Mouse (Mus musculus) heart, embryonic 13.5 days (tissue): Measurements from ENCODE around the gene Gm49333. TPM values are rescaled to one million over a fixed set of nuclear protein-coding genes. Genes with fewer than 3 reads are reported as not detected.
A peak's percentile ranks its signal among the peaks of the same experiment; 100 is the strongest.

Source experiments
- ATAC-seq: fragments of 200-750 bp; cut with Nextera tagmentation; 2 replicates; pipeline ENCODE4 v1.8.0; 2017; ENCODE audit warnings: moderate TSS enrichment; ENCODE audit not compliant: insufficient number of reproducible peaks, low FRiP score, low TSS enrichment; ENCODE audit errors: extremely low read depth
- H3K27ac ChIP-seq: fragments of 300-500 bp; sonication (generic); replicated peaks from 2 replicates; pipeline ENCODE4 v1.5.1; 2015; ENCODE audit warnings: moderate library complexity, mild to moderate bottlenecking, inconsistent platforms
- H3K27me3 ChIP-seq: fragments of 300-500 bp; sonication (generic); replicated peaks from 2 replicates; pipeline ENCODE4 v1.6.1; 2015; ENCODE audit warnings: mild to moderate bottlenecking, inconsistent platforms
- H3K36me3 ChIP-seq: fragments of 300-500 bp; sonication (generic); 2 replicates; pipeline ENCODE4 v1.6.1; 2015; ENCODE audit warnings: mild to moderate bottlenecking, inconsistent platforms
- H3K4me1 ChIP-seq: fragments of 300-500 bp; sonication (generic); 2 replicates; pipeline ENCODE4 v1.6.1; 2015; ENCODE audit warnings: inconsistent platforms
- H3K4me2 ChIP-seq: fragments of 300-500 bp; sonication (generic); 2 replicates; pipeline ENCODE4 v1.6.1; 2015; ENCODE audit warnings: inconsistent platforms, mild to moderate bottlenecking, moderate library complexity
- H3K4me3 ChIP-seq: fragments of 300-500 bp; sonication (generic); 2 replicates; pipeline ENCODE4 v1.5.1; 2015; ENCODE audit warnings: moderate library complexity, mild to moderate bottlenecking, inconsistent platforms
- H3K9ac ChIP-seq: fragments of 300-500 bp; sonication (generic); 2 replicates; pipeline ENCODE4 v1.6.1; 2015; ENCODE audit warnings: inconsistent platforms, mild to moderate bottlenecking, moderate library complexity
- H3K9me3 ChIP-seq: fragments of 300-500 bp; sonication (generic); 2 replicates; pipeline ENCODE4 v1.6.1; 2016; ENCODE audit warnings: inconsistent platforms
- WGBS: fragments of 180-500 bp; shearing (Covaris S2); methylation state at CpG from one replicate; pipeline ENCODE4 v1.1.7; 2015; ENCODE audit warnings: mixed read lengths; 5-methylcytosine and 5-hydroxymethylcytosine counted together
- polyA plus RNA-seq: library from polyadenylated mRNA; unstranded; fragments of >200 nt; fragmentation: Nextera tagmentation; extraction: Ambion mirVana; gene quantifications from 2 replicates; pipeline ENCODE4 v1.2.1, GENCODE M21; 2015

Gene Gm49333
- polyA plus RNA-seq, 1 experiment from 2014 or later, result not detected

DNA sequence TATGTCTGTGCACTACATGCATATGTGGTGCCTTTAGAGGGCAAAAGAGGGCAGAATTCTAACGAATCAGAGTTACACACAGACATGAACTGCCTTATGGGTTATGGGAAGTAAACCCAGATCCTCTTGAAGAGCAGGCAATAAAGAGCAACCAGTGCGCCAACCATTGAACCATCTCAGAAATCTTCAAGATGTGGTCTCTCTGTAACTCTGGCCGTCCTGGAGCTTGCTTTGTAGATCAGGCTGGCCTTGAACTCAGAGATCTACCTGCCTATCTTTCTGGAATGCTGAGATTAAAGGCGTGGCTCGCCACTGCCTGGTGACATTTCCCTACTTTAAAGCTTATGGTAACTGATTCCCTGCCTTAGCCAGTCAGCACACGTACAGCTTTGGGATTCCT lies 60.5 kb downstream of the Gm49333 start:
- peaks cover 26% of the 10 kb centered on the region for H3K4me1 ChIP-seq
- peaks cover 28% of the 10 kb centered on the region for H3K36me3 ChIP-seq
- no peaks in the 10 kb centered on the region for H3K9me3 ChIP-seq
- H3K4me3 ChIP-seq, result peak overlapping the region; percentile 93
- no peak for ATAC-seq
- WGBS, result 23% methylated on average over 6 of the region's 6 CpGs
- H3K4me2 ChIP-seq, result peak overlapping the region; percentile 98
- H3K9ac ChIP-seq, result peak overlapping the region; percentile 73
- peak overlapping the region; percentile 65 for H3K27ac ChIP-seq
- H3K27me3 ChIP-seq, result no peaks in the 10 kb centered on the region

DNA sequence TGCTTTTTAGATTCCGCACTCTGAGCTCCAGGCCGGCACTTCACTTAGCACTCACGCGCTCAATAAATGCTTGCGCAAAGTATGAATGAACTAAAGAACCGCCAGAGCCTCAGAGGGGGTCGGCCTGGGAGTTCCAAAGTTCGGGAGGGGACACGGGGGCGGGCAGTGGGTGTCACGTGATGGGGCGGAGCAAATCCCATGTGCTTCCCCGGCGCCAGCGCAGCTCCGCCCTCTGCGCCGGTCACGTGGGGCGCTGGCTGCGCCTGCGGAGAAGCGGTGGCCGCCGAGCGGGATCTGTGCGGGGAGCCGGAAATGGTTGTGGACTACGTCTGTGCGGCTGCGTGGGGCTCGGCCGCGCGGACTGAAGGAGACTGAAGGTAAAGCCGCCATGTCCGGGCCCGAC lies 61.1 kb downstream of the Gm49333 start:
- Histone ChIP-seq H3K27me3 (no peaks in the 10 kb centered on the region), H3K36me3 (peaks cover 34% of the 10 kb centered on the region), H3K9ac (peak overlapping the region; percentile 99), H3K4me1 (peaks cover 32% of the 10 kb centered on the region), H3K4me3 (peak overlapping the region; percentile 93), H3K9me3 (no peaks in the 10 kb centered on the region), H3K27ac (peak overlapping the region; percentile 97), H3K4me2 (peak overlapping the region; percentile 98)
- WGBS, result 0% methylated on average over 38 of the region's 38 CpGs
- peak; percentile 91 for ATAC-seq

DNA sequence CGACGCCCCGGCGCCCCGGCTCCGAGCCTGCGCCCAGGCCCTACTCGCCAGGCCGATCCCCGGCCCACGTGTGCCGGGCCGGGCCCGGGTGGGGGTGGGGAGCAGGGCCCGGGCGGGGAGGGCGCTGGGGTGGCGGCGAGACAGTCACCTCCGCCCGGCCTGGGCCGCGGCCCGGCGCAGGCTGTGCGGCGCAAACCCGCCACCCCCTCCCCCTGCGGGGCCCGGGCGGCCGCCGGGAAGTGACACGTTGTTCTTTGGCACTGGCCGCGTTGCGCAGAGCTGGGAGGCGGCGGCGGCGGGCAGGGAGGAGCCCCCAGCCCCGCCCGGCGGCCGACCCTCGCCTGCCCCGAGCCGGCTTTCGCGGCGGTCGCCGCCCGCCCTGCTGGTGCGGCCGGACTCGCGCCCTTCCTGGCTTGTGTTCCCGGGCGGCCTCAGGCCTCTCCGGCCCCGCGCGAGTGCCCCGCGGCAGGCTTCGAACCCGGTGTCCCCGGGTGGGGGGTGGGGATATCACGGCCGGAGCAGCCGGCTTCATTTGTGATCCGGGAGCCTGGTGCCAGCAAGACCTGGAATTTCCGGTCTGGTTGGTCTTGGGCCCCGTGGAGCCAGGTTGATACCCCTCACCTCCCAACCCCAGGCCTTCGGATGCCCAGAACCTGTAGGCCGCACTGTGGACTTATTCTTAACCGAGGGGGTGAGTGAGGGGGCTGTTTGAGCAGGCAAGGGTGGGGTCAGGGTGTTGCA lies 61.7 kb downstream of the Gm49333 start:
- peak; percentile 81 for ATAC-seq
- Histone ChIP-seq H3K9ac (peak overlapping the region; percentile 99), H3K27me3 (no peaks in the 10 kb centered on the region), H3K4me1 (peaks cover 38% of the 10 kb centered on the region), H3K4me3 (peak overlapping the region; percentile 93), H3K27ac (peak overlapping the region; percentile 97), H3K9me3 (no peaks in the 10 kb centered on the region), H3K36me3 (peaks cover 41% of the 10 kb centered on the region), H3K4me2 (peak overlapping the region; percentile 98)
- under 1% methylated on average over 68 of the region's 78 CpGs for WGBS

DNA sequence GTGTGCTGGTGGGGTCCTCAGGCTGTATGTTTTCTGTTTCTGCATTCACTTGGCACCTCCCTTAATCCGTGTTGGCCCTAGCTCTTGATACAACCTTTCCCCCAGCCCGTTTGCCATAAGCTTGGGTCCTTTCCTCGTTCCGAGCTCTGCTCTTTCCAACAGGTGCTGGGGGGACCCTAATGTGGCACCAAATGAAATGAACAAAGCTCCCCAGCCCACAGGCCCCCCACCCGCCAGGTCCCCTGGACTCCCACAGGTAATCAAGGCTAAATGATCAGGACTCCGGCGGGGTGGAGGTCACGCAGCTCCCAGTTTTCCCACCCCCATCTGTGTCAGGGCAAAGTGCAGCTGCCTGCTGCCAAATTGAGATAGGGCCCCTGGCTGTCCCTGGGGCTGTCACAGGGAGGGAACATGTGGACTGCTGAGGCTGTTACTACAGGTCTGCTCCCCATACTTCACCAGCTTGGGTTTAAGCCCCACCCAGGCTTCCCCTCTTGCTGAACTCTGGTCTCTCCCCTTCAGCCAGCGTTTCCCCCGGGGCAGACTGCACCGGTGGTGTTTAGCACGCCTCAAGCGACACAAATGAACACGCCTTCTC lies 62.4 kb downstream of the Gm49333 start:
- peaks cover 40% of the 10 kb centered on the region for H3K4me1 ChIP-seq
- H3K27ac ChIP-seq, result peak overlapping the region; percentile 97
- H3K27me3 ChIP-seq, result no peaks in the 10 kb centered on the region
- peaks cover 48% of the 10 kb centered on the region for H3K36me3 ChIP-seq
- peak overlapping the region; percentile 93 for H3K4me3 ChIP-seq
- peak overlapping the region; percentile 99 for H3K9ac ChIP-seq
- no peak for ATAC-seq
- 4% methylated on average over 14 of the region's 14 CpGs for WGBS
- H3K9me3 ChIP-seq, result no peaks in the 10 kb centered on the region
- H3K4me2 ChIP-seq, result peak overlapping the region; percentile 98

DNA sequence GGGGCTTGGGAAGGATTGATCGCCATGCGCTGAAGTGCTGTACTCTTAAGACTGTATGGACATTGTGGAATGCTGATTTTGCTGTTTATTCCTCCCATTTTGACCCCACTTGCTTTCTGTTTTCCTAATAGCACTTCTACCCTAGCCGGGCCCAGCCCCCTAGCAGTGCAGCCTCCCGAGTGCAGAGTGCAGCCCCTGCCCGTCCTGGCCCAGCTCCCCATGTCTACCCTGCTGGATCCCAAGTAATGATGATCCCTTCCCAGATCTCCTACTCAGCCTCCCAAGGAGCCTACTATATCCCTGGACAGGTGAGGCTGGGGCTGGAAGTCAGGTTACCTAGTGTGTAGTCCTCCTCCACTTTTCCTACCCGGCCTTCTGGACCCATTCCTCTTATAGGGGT lies 63.8 kb downstream of the Gm49333 start:
- Histone ChIP-seq H3K4me3 (peak overlapping the region; percentile 93), H3K9me3 (no peaks in the 10 kb centered on the region), H3K36me3 (peaks cover 62% of the 10 kb centered on the region), H3K27me3 (no peaks in the 10 kb centered on the region), H3K27ac (no peak overlapping the region), H3K4me1 (peaks cover 40% of the 10 kb centered on the region), H3K4me2 (peak overlapping the region; percentile 98), H3K9ac (peak overlapping the region; percentile 99; the same call in 1 of the 2 replicates)
- ATAC-seq, result no peak
- WGBS, result 84% methylated on average over 6 of the region's 6 CpGs

DNA sequence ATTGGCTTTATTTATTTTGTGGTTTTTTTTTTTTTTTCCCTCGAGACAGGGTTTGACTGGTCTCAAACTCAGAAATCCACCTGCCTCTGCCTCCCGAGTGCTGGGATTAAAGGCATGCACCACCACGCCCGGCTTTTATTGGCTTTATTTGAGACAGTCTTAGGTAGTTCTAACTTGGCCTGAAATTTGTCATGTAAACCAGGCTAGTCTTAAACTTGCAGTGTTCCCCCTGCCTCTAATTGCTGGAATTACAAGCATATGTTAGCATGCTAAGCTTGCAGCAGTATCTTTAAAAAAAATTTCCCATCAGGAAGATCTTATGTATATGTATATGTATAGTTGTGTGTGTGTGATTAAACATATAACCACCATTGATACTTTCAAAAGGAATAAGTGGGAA lies 65.3 kb downstream of the Gm49333 start:
- Histone ChIP-seq H3K4me1 (peaks cover 40% of the 10 kb centered on the region), H3K9ac (no peak overlapping the region), H3K9me3 (no peaks in the 10 kb centered on the region), H3K27ac (no peak overlapping the region), H3K36me3 (peaks cover 76% of the 10 kb centered on the region), H3K27me3 (no peaks in the 10 kb centered on the region), H3K4me3 (no peak overlapping the region), H3K4me2 (no peak overlapping the region)
- ATAC-seq, result no peak
- WGBS, result 84% methylated on average over 4 of the region's 4 CpGs

DNA sequence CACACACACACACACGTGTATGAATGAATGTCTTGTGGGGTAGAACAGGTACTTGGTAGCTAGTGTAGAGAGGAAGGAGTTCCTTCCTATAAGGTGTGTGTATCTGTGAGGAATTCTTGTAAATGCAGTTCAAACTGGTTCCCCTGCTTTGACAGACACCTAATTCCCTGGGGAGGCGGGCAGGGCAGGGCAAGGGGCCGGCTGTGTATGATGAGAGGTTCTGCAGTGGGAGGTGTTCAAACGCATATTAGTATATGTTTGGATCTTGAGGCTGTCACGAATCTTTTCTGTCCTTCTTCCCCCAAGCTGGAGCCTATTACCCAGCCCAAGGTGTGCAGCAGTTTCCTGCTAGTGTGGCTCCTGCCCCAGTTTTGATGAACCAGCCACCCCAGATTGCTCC lies 66.0 kb downstream of the Gm49333 start:
- Histone ChIP-seq H3K9me3 (no peaks in the 10 kb centered on the region), H3K4me3 (no peak overlapping the region), H3K27ac (peak overlapping the region; percentile 58), H3K36me3 (peaks cover 83% of the 10 kb centered on the region), H3K27me3 (no peaks in the 10 kb centered on the region), H3K9ac (peak overlapping the region; percentile 50), H3K4me2 (no peak overlapping the region), H3K4me1 (peaks cover 34% of the 10 kb centered on the region)
- ATAC-seq, result no peak
- 81% methylated on average over 5 of the region's 5 CpGs for WGBS

DNA sequence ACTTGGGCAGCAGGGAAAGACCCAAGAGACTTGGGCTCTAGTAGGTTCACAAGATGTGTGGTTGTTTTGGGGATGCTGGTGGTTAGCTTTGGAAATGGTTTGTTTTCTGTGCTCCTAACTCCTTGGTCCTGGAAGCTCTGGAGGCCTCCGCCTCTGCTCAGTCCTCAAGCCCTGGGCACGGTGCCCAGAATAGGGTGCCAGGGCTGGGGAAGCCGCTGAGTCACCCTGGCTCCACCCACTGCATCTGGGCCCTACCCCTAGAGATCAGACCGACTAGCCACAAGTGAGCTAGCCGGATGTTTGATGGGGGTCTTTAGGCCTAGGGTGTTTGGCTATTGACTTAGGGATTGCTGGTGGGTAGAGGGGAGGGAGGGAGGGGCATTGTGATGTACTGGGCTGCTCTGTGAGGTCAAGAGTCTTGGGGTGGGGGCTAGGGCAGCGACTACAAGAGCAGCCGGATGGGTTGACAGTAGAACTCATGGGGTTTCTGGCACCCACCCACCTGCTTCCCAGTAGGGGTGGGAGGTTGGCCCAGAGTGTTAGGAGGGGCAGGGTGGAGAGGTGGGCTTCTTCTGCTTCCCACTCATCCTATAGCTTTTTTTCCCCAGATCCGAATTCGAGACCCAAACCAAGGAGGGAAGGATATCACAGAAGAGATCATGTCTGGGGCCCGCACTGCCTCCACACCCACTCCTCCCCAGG lies 66.7 kb downstream of the Gm49333 start:
- H3K4me2 ChIP-seq, result no peak overlapping the region
- no peak overlapping the region for H3K4me3 ChIP-seq
- peak overlapping the region; percentile 58 for H3K27ac ChIP-seq
- no peaks in the 10 kb centered on the region for H3K27me3 ChIP-seq
- no peak for ATAC-seq
- 70% methylated on average over 10 of the region's 10 CpGs for WGBS
- H3K9ac ChIP-seq, result peak overlapping the region; percentile 50
- peaks cover 34% of the 10 kb centered on the region for H3K4me1 ChIP-seq
- H3K9me3 ChIP-seq, result no peaks in the 10 kb centered on the region
- H3K36me3 ChIP-seq, result peaks cover 91% of the 10 kb centered on the region

DNA sequence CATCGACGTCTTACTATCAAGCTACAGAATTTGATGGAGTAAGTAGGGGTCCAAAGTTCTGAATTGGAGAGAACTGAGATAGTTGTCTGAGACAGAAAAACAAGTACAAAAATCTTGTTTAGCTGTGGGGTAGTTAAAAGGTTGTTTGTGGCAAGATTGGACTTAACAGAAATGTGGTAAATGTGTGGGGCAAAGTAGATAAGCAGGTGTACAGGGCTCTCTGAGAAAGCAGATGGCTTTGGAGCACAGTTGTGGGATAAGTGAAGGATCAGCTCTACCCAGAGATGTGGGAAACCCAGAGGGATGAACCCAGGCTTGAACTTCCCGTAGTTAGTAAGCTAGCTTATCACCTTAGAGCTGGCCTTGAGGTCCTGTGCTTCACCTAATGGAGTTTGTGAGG lies 79.4 kb downstream of the Gm49333 start:
- H3K9ac ChIP-seq, result no peak overlapping the region
- H3K27me3 ChIP-seq, result peaks cover 4% of the 10 kb centered on the region; the same call in 1 of the 2 replicates
- H3K4me3 ChIP-seq, result no peak overlapping the region
- peaks cover 70% of the 10 kb centered on the region for H3K36me3 ChIP-seq
- no peak for ATAC-seq
- H3K9me3 ChIP-seq, result no peaks in the 10 kb centered on the region
- 73% methylated on average over 3 of the region's 3 CpGs for WGBS
- no peak overlapping the region for H3K4me2 ChIP-seq
- peaks cover 29% of the 10 kb centered on the region for H3K4me1 ChIP-seq
- no peak overlapping the region for H3K27ac ChIP-seq

DNA sequence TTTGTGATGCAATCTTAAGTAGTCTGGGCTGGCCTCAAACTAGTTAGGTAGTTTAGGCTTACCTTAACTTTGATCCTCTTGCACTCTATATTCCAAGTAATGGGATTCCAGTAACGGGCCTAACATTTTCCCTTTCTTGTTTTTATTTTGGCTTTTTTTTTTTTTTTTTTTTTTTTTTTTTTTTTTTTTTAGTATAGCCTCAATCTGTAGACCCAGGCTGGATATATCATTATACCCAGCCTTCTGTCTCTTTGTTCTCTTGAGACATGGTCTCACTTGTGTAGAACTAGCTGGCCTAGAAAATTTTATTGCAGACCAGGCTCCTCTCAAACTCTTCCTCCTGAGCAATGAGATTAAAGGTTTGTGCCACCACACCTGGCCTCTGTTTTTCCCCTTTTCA lies 80.2 kb downstream of the Gm49333 start:
- no peak overlapping the region for H3K4me2 ChIP-seq
- WGBS, result 59% methylated on average over 1 of the region's 1 CpGs
- no peak overlapping the region for H3K4me3 ChIP-seq
- H3K9me3 ChIP-seq, result no peaks in the 10 kb centered on the region
- peaks cover 61% of the 10 kb centered on the region for H3K36me3 ChIP-seq
- no peak overlapping the region for H3K9ac ChIP-seq
- peaks cover 37% of the 10 kb centered on the region for H3K4me1 ChIP-seq
- no peak for ATAC-seq
- no peak overlapping the region for H3K27ac ChIP-seq
- peaks cover 7% of the 10 kb centered on the region for H3K27me3 ChIP-seq

DNA sequence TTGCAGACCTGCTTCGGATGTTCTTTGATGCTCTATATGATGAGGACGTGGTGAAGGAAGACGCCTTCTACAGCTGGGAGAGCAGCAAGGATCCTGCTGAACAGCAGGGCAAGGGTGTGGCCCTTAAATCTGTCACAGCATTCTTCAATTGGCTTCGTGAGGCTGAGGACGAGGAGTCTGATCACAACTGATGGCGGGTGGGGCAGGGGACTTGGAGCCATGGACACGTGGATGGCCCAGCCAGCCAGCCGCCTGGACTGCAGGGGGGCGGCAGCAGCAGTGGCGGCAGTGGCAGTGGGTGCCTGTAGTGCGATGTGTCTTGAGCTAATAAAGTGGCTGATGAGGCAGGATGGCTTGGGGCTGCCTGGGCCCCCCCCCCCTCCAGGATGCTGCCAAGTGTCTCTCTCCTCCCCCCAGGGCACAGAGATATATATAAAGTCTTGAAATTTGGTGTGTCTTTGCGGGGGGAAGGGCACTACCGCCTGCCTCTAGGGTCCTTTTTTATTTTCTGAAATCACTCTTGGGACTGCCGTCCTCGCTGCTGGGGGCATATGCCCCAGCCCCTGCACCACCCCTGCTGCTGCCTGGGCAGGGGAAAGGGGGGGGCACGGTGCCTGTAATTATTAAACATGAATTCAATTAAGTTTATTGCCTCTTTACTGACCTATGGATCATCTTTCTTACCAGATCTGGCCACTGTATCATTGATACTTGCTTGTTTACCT lies 81.0 kb downstream of the Gm49333 start:
- ATAC-seq, result no peak
- WGBS, result 46% methylated on average over 16 of the region's 16 CpGs
- Histone ChIP-seq H3K36me3 (peaks cover 53% of the 10 kb centered on the region), H3K27ac (peak overlapping the region; percentile 84; the same call in 1 of the 2 replicates), H3K4me1 (peaks cover 39% of the 10 kb centered on the region), H3K9ac (0 out of 2 replicates have a peak overlapping the region, but pooled peaks have one; percentile 14), H3K4me3 (peak overlapping the region; percentile 68), H3K4me2 (peak overlapping the region; percentile 86), H3K27me3 (peaks cover 8% of the 10 kb centered on the region), H3K9me3 (no peaks in the 10 kb centered on the region)
